Mouse (Mus musculus): ENCODE data around the gene Snx18. TPM values are rescaled to one million over a fixed set of nuclear protein-coding genes. Genes with fewer than 3 reads are reported as not detected.

The Snx18 gene
- polyA plus RNA-seq, 2 experiments from 2014 or later: 12.1 to 12.4 TPM

GRCm38 (mm10) chr13:113615546-113615941, 2.8 kb downstream of the Snx18 start:
- ATAC-seq: no peak

- peak; percentile 71 for ATAC-seq
Measured at GRCm38 (mm10) chr13:113614635-113615545, 3.5 kb downstream of the Snx18 start.

GRCm38 (mm10) chr13:113613882-113614281, 4.5 kb downstream of the Snx18 start:
- ATAC-seq: no peak

- ATAC-seq: no peak
Measured at GRCm38 (mm10) chr13:113613341-113613740, 5.0 kb downstream of the Snx18 start.

GRCm38 (mm10) chr13:113612141-113612950, 6.0 kb downstream of the Snx18 start:
- no peak for ATAC-seq

- ATAC-seq: no peak
Measured at GRCm38 (mm10) chr13:113610732-113611500, 7.4 kb downstream of the Snx18 start.

GRCm38 (mm10) chr13:113609429-113609828, 8.9 kb downstream of the Snx18 start:
- no peak for ATAC-seq

GRCm38 (mm10) chr13:113607821-113608220, 10.5 kb downstream of the Snx18 start:
- no peak for ATAC-seq

GRCm38 (mm10) chr13:113607371-113607770, 11.0 kb downstream of the Snx18 start:
- ATAC-seq: peak; percentile 33

GRCm38 (mm10) chr13:113606741-113607358, 11.5 kb downstream of the Snx18 start:
- peak; percentile 20 for ATAC-seq

GRCm38 (mm10) chr13:113606131-113606530, 12.2 kb downstream of the Snx18 start:
- no peak for ATAC-seq

- ATAC-seq: no peak
Measured at GRCm38 (mm10) chr13:113605693-113606092, 12.7 kb downstream of the Snx18 start.

- no peak for ATAC-seq
Measured at GRCm38 (mm10) chr13:113604321-113604720, 14.0 kb downstream of the Snx18 start.

GRCm38 (mm10) chr13:113602882-113603342, 15.5 kb downstream of the Snx18 start:
- no peak for ATAC-seq

GRCm38 (mm10) chr13:113601831-113602604, 16.3 kb downstream of the Snx18 start:
- no peak for ATAC-seq

GRCm38 (mm10) chr13:113600531-113601463, 17.6 kb downstream of the Snx18 start:
- peak; percentile 79 for ATAC-seq

- ATAC-seq: no peak
Measured at GRCm38 (mm10) chr13:113599701-113600530, 18.4 kb downstream of the Snx18 start.

- ATAC-seq: no peak
Measured at GRCm38 (mm10) chr13:113597616-113598015, 20.7 kb downstream of the Snx18 start.
